Mouse (Mus musculus): Measurements from ENCODE around the gene Tmem254c.
"Not testable (repeated sequence)": the region's sequence is repeated elsewhere in the genome, so short reads cannot be mapped to it uniquely, and the experiment has no call there.

The Tmem254c gene

GRCm38 (mm10) chr14:26067325-26067633 is at the start of gene Tmem254c:
Gene Tmem254c, minus strand, starts transcription at chr14:26067355.
- DNase-seq (ENCODE audit: low spot score in 2 of 2), result not testable (repeated sequence)

- DNase-seq (ENCODE audit: low spot score in 2 of 2), result not testable (repeated sequence)
Measured at GRCm38 (mm10) chr14:26097622-26098021, 30.5 kb upstream of the Tmem254c start.

- DNase-seq (ENCODE audit: low spot score in 2 of 2), result not testable (repeated sequence)
Measured at GRCm38 (mm10) chr14:26081997-26082396, 14.8 kb upstream of the Tmem254c start, which contains the start of gene Cphx3. Gene Cphx3, plus strand, starts transcription at chr14:26082297.

- DNase-seq (ENCODE audit: low spot score in 2 of 2), result not testable (repeated sequence)
Measured at GRCm38 (mm10) chr14:26081216-26081615, 14.1 kb upstream of the Tmem254c start, which contains the start of gene Cphx2. Gene Cphx2, plus strand, starts transcription at chr14:26081516.

- not testable (repeated sequence) for DNase-seq (ENCODE audit: low spot score in 2 of 2)
Measured at GRCm38 (mm10) chr14:26076620-26077390, 9.7 kb upstream of the Tmem254c start.

GRCm38 (mm10) chr14:26066574-26067324 is 406 bp downstream of the Tmem254c start:
- DNase-seq (ENCODE audit: low spot score in 2 of 2), result not testable (repeated sequence)

- DNase-seq (ENCODE audit: low spot score in 2 of 2), result not testable (repeated sequence)
Measured at GRCm38 (mm10) chr14:26059362-26059761, 7.8 kb downstream of the Tmem254c start.

- not testable (repeated sequence) for DNase-seq (ENCODE audit: low spot score in 2 of 2)
Measured at GRCm38 (mm10) chr14:26058184-26058583, 9.0 kb downstream of the Tmem254c start.

- not testable (repeated sequence) for DNase-seq (ENCODE audit: low spot score in 2 of 2)
Measured at GRCm38 (mm10) chr14:26048767-26049166, 18.4 kb downstream of the Tmem254c start.

- DNase-seq (ENCODE audit: low spot score in 2 of 2), result not testable (repeated sequence)
Measured at GRCm38 (mm10) chr14:26047026-26047425, 20.1 kb downstream of the Tmem254c start.

- DNase-seq (ENCODE audit: low spot score in 2 of 2), result not testable (repeated sequence)
Measured at GRCm38 (mm10) chr14:26045007-26045406, 22.1 kb downstream of the Tmem254c start.

GRCm38 (mm10) chr14:26042611-26043010 is 24.5 kb downstream of the Tmem254c start, which contains the start of gene Gm9780:
Gene Gm9780, minus strand, starts transcription at chr14:26042711.
- DNase-seq (ENCODE audit: low spot score in 2 of 2), result not testable (repeated sequence)

GRCm38 (mm10) chr14:26035439-26035838 is 31.7 kb downstream of the Tmem254c start:
- DNase-seq (ENCODE audit: low spot score in 2 of 2), result not testable (repeated sequence)

GRCm38 (mm10) chr14:26034364-26034763 is 32.8 kb downstream of the Tmem254c start:
- not testable (repeated sequence) for DNase-seq (ENCODE audit: low spot score in 2 of 2)

GRCm38 (mm10) chr14:26025653-26026052 is 41.5 kb downstream of the Tmem254c start:
- DNase-seq (ENCODE audit: low spot score in 2 of 2), result not testable (repeated sequence)

GRCm38 (mm10) chr14:26022831-26023230 is 44.3 kb downstream of the Tmem254c start:
- DNase-seq (ENCODE audit: low spot score in 2 of 2), result not testable (repeated sequence)

GRCm38 (mm10) chr14:26021555-26021954 is 45.6 kb downstream of the Tmem254c start:
- DNase-seq (ENCODE audit: low spot score in 2 of 2), result not testable (repeated sequence)

GRCm38 (mm10) chr14:26016414-26016813 is 50.7 kb downstream of the Tmem254c start:
- DNase-seq (ENCODE audit: low spot score in 2 of 2), result not testable (repeated sequence)

All from cerebellum, postnatal 4 days (tissue).